Mouse (Mus musculus) gonadal fat pad, adult 2 months (tissue): ENCODE measurements around the gene Gmfb. TPM values are rescaled to one million over a fixed set of nuclear protein-coding genes. Genes with fewer than 3 reads are reported as not detected.

ENCODE experiments used
- DNase-seq: peaks from one replicate; pipeline ENCODE4 v3.0.0-alpha.2; 2012; ENCODE audit warnings: low read depth
- polyA plus RNA-seq: library from polyadenylated mRNA; depleted of rRNA; stranded (reverse); fragments of >200 nt; gene quantifications from 2 replicates; pipeline ENCODE4 v1.2.3, GENCODE M21; 2012

Gmfb gene
- polyA plus RNA-seq, 1 experiment = 19.8 TPM

DNA sequence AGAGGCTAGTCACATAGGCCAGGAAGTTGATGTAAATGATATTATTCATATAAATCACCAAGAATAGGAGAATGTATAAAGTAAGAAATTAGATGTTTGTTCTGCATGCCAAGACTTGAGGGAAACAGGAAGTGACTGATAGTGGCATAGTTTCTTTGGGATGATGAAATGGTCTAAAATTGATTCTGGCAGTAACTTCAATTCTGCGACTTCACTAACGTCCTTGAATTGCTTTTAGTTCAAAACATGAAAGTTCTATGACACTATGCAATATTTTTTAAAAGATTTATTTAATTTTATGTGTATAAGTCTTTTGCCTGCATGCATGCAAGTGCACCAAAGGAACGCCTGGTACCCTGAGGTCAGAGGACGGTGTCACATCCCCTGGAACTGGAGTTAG lies 18.8 kb downstream of the Gmfb start:
- no peak for DNase-seq

DNA sequence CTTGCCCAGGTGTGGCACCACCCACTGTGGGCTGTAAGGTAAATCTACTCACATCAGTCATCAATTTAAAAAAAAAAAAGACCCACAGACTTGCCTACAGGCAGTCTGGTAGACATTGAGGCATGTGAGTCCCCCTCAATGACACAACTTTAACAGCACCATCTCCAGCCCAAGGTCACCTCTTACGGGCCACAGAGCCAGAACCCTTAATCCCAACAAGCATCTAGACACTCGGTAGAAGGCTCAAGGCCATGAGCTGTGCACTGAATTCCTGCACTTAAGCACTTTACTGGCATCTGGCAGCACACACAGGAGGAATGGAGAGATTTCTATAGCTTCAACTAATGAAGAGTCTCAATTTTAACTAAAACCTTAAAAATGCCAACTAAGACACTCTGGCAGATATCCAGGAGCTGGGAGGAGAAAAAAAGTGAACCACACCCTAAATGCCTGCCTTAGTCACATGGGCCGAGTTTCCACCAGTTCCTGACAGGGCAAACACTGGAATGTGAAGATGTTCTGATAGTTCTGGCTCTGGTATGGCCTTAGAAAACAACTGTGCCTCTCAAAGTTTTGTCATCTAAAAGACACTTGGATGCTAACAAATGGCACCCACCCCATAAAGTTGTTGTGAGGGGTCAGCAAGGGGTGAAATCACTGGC lies 21.2 kb downstream of the Gmfb start:
- DNase-seq = no peak

DNA sequence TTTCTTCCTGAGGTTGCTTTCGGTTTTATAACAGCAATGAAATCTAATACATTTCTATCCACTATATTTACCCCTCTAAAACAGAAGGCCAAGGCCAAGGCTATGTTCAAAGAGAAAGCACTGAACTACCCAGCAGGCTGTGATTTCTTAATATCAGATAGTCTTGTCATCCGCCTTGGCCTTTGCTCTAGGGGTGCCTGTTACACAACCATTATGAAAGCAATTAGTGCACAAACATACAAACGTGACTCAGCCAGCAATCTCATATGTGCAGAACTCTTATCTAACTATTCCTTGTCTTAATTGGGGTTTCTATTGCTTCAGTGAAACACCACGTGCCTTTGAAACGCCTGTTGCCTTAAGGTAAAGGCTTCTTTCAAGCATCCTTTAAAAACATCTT lies 27.9 kb downstream of the Gmfb start:
- DNase-seq = no peak

DNA sequence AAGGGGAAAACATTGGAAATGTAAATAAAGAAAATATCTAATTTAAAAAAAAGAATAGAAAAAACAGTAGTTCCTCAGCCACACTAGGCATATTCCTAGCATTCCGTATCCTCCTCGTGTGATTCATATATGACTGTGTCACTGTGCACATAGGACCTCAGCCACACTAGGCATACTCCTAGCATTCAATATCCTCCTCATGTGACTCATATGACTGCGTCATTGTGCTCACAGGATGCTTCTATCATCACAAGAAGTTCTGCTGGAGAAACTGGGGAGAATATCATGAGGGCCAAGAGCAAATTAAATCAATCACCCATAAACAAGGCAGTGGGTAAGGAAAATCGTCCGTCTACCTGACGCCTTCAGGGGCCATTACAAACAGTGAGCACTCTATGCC lies 31.3 kb downstream of the Gmfb start:
- no peak for DNase-seq

DNA sequence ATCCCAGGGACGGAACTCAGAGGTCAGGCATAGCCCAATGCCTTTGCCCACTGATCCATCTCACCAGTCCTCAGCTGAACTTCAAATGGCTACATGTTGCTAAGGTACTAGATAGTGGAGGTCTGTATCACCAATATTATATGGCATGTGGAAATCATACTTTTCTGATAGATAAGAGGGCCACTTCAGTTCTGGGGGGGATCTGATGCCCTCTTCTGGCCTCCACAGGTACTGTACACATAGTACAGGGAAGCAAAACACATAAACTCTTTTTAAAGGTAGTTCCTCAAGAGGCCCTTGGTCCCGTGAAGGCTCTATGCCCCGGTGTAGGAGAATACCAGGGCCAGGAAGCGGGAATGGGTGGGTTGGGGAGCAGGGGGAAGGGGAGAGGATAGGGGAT lies 31.7 kb downstream of the Gmfb start:
- no peak for DNase-seq

DNA sequence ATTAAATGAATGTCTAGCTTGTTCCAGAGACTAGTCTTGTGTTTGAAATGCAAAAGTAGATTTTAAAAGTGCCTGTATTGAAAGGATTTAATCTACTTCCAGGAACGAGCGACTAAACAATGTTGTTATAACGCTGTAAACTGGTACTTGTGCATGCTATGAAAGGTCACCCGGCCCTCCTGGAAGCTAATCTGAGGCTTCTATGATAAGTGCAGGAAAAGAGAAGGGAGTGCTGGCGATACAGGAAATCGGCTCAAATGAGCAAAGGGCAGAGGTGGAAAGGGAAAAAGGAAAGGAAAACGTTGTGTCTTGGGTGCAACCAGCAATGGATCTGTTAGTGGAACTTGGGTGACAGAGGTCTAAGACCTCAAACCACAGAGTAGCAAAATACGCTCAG lies 33.5 kb downstream of the Gmfb start:
- no peak for DNase-seq

DNA sequence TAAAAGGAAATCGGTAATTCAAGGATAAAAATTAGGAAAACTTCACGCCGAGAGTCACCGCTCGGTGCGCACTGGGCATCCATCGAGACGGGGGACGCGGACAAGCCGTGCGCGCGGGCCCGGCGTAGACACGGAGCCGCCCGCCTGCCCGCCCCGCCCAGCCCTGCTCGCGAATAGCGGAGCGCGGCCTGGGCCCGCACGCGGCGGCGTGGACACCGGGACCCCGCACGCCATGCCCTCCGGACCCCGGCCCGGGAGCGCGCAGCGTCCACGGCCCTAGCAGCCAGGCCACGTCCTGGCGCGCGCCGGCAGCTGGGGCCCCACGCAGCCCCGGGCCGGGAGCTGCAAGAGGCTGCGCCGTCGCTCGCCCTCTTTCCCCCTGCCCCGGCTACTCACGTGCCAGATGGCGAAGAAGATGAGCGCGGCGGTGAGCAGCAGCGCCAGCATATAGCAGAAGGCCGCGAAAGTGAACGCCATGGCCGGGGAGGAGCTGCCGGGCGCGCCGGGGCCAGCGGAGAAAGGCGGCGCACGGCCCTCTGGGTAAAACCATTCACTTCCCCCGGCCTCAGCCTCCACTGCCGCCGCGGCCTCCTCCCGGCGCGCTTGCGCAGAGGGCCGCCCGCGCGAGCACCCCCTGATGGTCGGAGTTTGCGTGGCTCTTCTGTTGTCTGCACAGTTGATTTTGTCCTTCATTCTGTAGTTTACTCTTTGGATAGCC lies 34.1 kb downstream of the Gmfb start, which contains the start of gene Cnih1:
Cnih1 (minus strand) TSS at position 625 of the 718 bp plus-strand sequence.
- no peak for DNase-seq

DNA sequence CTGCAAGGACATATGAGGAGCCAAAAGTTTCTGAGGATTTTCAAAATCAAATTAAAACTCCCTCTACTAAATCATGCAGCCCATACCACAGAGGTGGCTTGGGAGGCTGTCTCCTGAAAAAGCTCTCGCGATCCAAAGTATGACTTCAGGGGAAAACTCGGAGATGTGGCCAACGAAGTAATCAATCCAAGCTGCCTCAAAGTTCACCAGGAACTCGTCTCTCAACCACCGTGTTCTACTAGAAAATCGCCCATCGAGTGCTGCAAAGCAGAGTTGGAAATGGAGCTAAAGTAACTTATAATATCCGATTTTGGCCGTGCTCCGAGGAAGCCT lies 34.6 kb downstream of the Gmfb start:
- DNase-seq = no peak

DNA sequence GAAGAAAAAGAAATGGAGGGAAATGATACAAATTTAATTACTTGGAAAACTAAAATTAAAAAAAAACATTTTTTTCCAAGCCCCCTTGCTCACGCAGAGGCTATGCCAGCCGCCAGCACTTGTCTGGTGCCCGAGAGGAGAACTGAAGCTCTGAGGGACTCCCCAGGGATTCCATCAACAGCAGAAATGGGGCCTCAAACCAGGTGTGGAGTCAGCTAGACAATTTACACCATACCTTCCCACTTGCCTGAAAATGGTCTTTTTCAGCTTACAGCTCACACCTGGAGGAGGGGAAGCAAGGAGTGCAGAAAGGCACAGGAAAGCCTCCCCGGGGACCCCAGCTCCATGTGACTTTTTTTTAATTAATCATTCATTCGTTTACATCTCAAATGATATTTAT lies 36.8 kb downstream of the Gmfb start:
- no peak for DNase-seq

DNA sequence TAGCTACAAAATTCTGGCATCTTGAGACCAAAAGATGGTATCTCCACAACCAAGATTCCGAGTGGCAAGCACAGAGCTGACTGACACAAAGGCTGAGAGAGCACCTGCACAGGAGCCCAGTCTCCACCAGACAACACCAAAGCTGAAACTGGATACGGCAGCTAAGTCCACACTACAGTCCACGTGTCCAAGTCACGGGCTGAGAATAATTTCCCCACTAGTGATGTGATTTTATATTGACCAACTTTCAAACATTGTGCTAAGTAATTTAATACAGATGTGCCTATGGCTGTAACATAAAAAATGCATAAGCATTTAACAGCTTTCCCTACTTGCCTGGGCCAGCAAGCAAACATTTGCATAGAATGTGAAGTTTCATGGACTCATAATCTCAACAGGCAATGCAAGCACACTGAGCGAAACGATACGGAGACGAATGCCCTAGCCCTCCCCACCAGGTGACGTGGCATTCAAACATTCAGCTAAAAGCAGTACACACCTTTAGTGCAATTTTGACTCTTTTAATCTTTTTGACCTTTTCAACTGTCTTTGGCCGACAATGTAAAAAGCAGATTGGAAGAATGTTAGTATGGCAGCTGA lies 38.6 kb downstream of the Gmfb start:
- no peak for DNase-seq

DNA sequence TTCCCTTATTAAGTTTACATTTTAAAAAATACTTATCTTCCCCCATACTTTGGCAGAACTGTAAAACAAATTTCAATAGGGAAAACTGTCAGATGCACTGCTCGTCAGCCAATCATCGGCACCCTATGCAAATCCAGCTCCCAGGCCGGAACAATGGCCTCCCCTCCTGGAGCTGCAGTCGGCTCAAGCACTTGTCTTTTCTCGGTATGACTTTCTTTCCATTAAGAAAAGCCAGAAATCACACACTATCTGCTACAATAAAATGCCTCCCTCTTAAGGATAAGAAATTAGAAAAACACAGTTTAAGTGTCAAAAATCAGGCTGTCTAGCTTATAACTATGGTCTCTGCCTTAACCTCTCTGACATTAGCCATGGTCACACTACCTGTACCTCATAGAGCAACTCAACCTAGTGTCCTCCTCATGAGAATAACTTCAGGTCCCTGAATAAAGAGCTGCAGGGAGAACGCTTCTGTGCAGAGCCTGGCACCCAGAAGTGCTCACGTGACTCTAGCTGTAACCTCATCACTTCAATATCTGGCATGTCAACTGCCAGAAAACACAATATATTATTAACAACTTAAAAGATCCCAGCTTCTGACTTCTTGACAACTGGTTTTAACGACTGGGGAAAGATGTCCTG lies 39.7 kb downstream of the Gmfb start:
- no peak for DNase-seq

DNA sequence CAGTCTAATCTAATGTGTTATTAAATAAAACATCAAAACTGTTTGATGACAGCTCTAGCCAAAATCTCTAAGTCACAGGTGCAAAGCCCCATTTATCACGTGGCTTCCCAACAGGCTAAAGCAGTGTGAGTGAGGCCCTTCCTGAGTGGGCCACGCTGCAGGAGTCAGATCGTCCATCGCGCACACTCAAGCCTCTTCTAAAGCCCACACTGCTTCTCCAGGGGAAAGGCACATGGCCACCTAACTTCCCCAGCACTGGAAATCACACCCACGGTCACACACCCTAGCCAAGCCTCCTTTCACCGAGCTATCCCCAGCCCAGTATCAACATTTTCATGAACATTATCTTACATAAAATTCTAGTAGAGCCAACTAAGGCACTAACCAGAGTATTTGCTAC lies 41.0 kb downstream of the Gmfb start:
- DNase-seq = no peak

DNA sequence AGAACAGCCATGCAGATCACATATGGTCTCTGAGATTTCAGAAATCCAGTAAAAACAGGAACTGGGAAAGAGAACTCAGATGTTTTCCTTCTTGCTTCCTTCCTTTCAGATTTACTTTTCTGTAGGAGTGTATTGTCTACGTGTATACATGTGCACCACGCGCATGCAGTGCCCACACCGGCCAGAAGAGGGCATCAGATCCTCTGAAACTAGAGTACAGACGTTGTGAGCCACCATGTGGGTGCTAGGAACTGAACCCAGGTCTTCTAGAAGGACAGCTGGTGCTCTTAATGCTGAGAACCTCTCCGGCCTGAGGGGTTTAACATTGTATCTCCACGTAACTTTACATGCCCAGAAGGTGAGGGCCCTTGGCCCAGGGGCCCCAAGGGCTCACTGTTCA lies 42.8 kb downstream of the Gmfb start:
- no peak for DNase-seq

DNA sequence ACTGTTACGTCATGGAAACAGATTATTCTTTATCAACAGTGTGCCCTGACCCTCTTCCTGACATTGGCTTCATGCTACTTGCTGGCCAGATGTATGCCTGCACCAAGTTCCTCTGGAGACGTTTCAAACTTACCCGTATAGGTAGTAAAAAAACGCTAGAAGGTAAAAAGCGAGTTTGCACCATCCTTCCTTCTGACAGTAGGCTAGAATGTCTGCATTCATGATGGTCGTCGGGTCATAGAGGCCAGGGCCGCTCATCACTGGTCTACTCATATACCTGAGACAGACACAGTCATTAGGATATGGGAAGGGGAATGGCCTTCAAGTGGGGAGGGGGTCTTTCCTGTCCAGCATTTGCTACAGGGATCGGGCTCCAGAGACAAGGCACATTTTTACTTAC lies 43.3 kb downstream of the Gmfb start:
- DNase-seq = no peak

DNA sequence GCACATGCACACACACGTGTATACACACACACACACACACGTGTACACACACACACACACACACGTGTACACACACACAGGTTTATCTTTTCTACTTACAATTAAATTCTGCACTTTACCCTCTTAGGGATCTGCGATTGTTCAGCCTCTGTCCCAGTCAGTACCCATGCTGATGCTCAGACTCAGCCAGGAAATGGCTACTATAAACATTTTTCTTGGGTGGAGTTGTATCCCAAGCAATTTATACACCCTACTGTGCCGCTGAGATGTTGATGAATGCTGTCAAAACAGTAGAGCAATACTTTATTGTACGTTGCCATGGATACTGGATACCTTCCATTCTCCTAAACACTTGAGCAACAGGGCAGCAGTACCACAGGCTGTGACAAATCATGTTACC lies 52.0 kb downstream of the Gmfb start:
- DNase-seq = no peak

DNA sequence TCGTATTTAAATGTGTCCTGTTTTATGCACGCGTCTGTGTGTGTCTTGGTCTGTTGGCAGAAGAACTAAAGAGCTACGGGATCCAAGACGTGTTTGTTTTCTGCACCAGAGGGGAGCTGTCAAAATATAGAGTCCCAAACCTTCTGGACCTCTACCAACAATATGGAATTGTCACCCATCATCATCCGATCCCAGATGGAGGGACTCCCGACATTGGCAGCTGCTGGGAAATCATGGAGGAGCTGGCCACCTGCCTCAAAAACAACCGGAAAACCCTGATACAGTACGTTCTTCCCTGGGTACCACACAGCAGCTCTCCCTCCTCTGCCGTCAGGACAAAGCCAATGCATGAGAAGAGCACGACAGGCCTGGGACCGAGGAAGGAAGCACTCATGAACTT lies 54.9 kb downstream of the Gmfb start:
- DNase-seq = no peak

DNA sequence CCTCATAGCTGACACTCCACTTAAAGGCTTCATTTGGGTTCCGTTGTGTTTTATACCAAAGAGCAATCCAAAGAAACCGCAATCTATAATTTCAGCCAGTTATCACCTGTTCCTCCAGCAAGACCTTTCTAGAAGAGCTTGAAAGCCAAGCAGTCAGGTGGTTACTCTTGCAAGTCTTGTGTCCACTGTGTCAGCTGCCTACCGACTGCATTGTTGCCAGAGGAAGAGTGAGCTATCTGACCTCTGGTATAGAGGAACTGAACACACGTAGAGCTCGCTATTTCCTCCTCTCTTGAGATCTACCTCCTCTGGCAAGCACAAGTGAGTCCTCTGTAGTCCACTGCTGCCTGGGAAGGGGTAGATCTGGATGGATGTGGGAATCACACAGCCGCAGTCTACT lies 60.9 kb downstream of the Gmfb start:
- no peak for DNase-seq

DNA sequence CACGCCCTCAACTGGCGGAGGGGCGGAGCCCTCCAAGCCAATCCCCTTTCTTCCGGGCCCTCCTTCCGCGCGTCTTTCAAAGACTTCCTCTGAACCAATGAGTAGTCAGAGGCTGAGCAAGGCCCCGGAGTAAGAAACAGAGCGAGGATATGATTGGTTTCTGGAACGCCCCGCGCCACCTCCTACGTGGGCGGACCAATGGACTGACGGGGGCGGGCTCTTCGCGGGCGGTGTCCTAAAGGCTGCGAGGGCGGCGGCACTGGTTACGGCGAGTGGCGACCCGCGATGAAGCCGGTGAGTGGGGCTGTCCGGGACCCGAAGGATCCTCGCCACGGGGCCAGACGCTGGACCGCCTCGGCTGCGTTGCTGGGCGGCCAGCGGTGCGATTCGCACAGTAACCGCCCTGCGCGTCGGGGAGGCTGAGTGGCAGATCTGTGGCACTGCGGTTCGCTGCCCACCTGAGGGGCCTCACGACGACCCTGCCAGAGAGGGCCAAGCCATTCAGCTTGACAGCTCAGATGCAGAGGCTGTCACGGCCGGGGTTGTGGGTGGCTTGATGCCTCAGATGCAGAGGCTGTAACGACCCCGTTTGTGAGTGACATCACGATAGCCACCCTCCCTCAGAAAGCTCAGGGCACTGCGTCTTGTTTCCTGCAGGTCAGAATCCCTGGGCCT lies 61.5 kb downstream of the Gmfb start, which contains the start of gene Cdkn3:
Cdkn3 (plus strand) TSS at position 187 of the 675 bp plus-strand sequence.
- DNase-seq = peak; percentile 63

DNA sequence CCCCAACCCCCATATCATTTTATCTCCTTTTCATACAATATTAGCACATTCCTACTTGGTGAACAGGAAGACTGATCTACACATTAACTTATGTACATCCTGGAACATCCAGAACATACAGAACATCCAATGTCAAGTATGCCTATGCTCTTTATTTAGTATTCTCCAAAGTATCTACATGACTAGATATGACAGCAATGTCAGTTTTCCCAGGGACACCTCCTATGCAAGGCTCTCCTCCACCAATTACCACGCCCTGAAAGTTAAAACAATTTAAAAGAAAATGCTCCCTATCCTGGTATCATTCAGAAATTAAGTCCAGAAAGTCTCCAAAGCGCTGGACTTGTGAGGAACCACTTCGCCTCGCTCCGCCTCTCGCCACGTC lies 62.1 kb downstream of the Gmfb start:
- DNase-seq = no peak
